Mouse (Mus musculus) kidney, adult 2 months (tissue): Measurements from ENCODE around the gene Grid2. TPM values are rescaled to one million over a fixed set of nuclear protein-coding genes. Genes with fewer than 3 reads are reported as not detected.

Source experiments
- DNase-seq: peaks from one replicate; pipeline ENCODE4 v3.0.0; 2021
- H3K27ac ChIP-seq: fragments of 200-500 bp; 2 replicates; pipeline ENCODE4 v1.5.1; 2012; ENCODE audit warnings: low read depth, low read length, control low read depth, inconsistent platforms; ENCODE audit not compliant: insufficient read depth
- H3K27me3 ChIP-seq: fragments of 200-500 bp; replicated peaks from 2 replicates; pipeline ENCODE4 v1.6.1; 2012; ENCODE audit warnings: mild to moderate bottlenecking, moderate library complexity, low read length, inconsistent platforms; ENCODE audit not compliant: control insufficient read depth, insufficient read depth
- H3K36me3 ChIP-seq: fragments of 200-500 bp; 2 replicates; pipeline ENCODE4 v1.6.1; 2012; ENCODE audit warnings: mild to moderate bottlenecking, moderate library complexity, low read length, inconsistent platforms; ENCODE audit not compliant: control insufficient read depth, insufficient read depth
- H3K4me1 ChIP-seq: fragments of 200-500 bp; 2 replicates; pipeline ENCODE4 v1.6.1; 2011; ENCODE audit warnings: low read length; ENCODE audit not compliant: control insufficient read depth, insufficient read depth
- H3K4me3 ChIP-seq: fragments of 200-500 bp; 2 replicates; pipeline ENCODE4 v1.5.1; 2011; ENCODE audit warnings: mild to moderate bottlenecking, low read depth, low read length, control low read depth; ENCODE audit not compliant: insufficient read depth
- CTCF ChIP-seq: fragments of 200-500 bp; conservative IDR thresholded peaks from 2 replicates; pipeline ENCODE4 v1.5.1; 2011; ENCODE audit warnings: low read depth, mild to moderate bottlenecking, control low read depth, low read length, moderate library complexity, mixed read lengths; ENCODE audit not compliant: insufficient read depth, insufficient read length
- POLR2A ChIP-seq: fragments of 200-500 bp; IDR thresholded peaks from one replicate; pipeline ENCODE4 v1.6.1; 2011; ENCODE audit warnings: low read depth, low read length, control low read depth
- WGBS: fragments of 180-500 bp; shearing (Covaris S2); methylation state at CpG from one replicate; pipeline ENCODE4 v1.1.7; 2018; 5-methylcytosine and 5-hydroxymethylcytosine counted together
- polyA plus RNA-seq: library from polyadenylated mRNA; depleted of rRNA; stranded (reverse); fragments of >200 nt; gene quantifications from 2 replicates; pipeline ENCODE4 v1.2.3, GENCODE M21; 2012

Grid2 gene
- polyA plus RNA-seq, 1 experiment: not detected

- Histone ChIP-seq H3K27me3 (no peaks in the 10 kb centered on the region), H3K36me3 (no peaks in the 10 kb centered on the region), H3K27ac (no peak overlapping the region), H3K4me3 (no peak overlapping the region), H3K4me1 (no peaks in the 10 kb centered on the region)
- TF ChIP-seq POLR2A: no peak
- TF ChIP-seq CTCF: no peak
- WGBS: 80% methylated on average over 7 of the region's 7 CpGs
- DNase-seq: no peak
These were observed 892.9 kb downstream of the Grid2 start for GRCm38 (mm10) chr6:64148613-64149012.

GRCm38 (mm10) chr6:64174995-64175612, 919.4 kb downstream of the Grid2 start:
- Histone ChIP-seq H3K27ac (no peak overlapping the region), H3K4me3 (no peak overlapping the region), H3K36me3 (no peaks in the 10 kb centered on the region), H3K27me3 (no peaks in the 10 kb centered on the region), H3K4me1 (no peaks in the 10 kb centered on the region)
- 99% methylated on average over 1 of the region's 1 CpGs for WGBS
- DNase-seq: no peak
- no peak for TF ChIP-seq CTCF
- TF ChIP-seq POLR2A: no peak

GRCm38 (mm10) chr6:64193646-64194045, 938.0 kb downstream of the Grid2 start:
- H3K27ac ChIP-seq: no peak overlapping the region
- H3K27me3 ChIP-seq: no peaks in the 10 kb centered on the region
- H3K4me3 ChIP-seq: no peak overlapping the region
- WGBS: 51% methylated on average over 1 of the region's 1 CpGs
- TF ChIP-seq POLR2A (no peak), CTCF (no peak)
- no peaks in the 10 kb centered on the region for H3K36me3 ChIP-seq
- no peaks in the 10 kb centered on the region for H3K4me1 ChIP-seq
- no peak for DNase-seq

DNA sequence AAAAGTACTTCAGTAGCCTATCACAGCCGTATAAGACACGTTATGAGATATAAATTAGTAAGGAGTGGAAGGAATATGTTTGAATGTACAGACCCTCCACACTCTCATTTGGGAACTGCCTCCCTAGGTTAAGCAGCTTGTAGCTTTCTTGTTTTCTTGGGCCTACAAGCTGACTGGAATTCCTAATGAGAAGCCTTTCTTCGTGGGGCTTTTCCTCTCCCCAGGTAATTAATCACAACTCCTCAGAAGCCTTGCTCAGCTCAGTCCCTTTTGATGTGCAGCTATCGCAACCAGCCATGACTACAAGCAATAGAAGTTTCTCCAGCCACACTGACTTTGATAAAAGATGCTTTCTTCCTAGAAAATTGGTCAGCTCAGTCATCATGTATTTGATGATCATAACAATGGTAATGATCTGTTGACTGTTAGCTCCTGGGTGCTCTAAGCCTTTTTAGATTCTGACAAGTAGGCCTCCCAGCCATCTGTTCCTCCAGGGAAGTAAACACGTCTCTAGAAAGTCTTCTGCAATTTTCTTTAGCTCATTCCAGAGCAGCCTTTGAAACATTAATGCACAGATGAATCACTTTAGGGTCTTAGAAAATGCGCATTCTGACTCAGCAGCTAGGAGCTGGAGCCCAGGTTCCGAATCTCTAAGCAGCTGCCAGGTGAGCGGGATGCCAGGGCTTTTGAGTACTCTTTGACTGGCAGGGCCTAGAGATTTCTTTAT, 946.9 kb downstream of the Grid2 start:
- 44% methylated on average over 8 of the region's 8 CpGs for WGBS
- Histone ChIP-seq H3K4me3 (no peak overlapping the region), H3K27me3 (no peaks in the 10 kb centered on the region), H3K36me3 (no peaks in the 10 kb centered on the region), H3K4me1 (no peaks in the 10 kb centered on the region), H3K27ac (no peak overlapping the region)
- DNase-seq: no peak
- TF ChIP-seq POLR2A (no peak), CTCF (no peak)

GRCm38 (mm10) chr6:64236351-64236750, 980.7 kb downstream of the Grid2 start:
- Histone ChIP-seq H3K36me3 (no peaks in the 10 kb centered on the region), H3K27me3 (no peaks in the 10 kb centered on the region), H3K27ac (no peak overlapping the region), H3K4me3 (no peak overlapping the region), H3K4me1 (no peaks in the 10 kb centered on the region)
- TF ChIP-seq CTCF (no peak), POLR2A (no peak)
- whole genome bisulfite sequencing: 46% methylated on average over 3 of the region's 3 CpGs
- DNase-seq: peak; percentile 74

GRCm38 (mm10) chr6:64240526-64240925, 984.9 kb downstream of the Grid2 start:
- H3K36me3 ChIP-seq: no peaks in the 10 kb centered on the region
- no peak overlapping the region for H3K27ac ChIP-seq
- TF ChIP-seq POLR2A (no peak), CTCF (no peak)
- no peak overlapping the region for H3K4me3 ChIP-seq
- WGBS: 21% methylated on average over 1 of the region's 1 CpGs
- H3K4me1 ChIP-seq: no peaks in the 10 kb centered on the region
- DNase-seq: no peak
- no peaks in the 10 kb centered on the region for H3K27me3 ChIP-seq

GRCm38 (mm10) chr6:64245951-64246350, 990.3 kb downstream of the Grid2 start:
- no peak for DNase-seq
- H3K4me3 ChIP-seq: no peak overlapping the region
- H3K27me3 ChIP-seq: no peaks in the 10 kb centered on the region
- WGBS: 83% methylated on average over 1 of the region's 1 CpGs
- no peaks in the 10 kb centered on the region for H3K4me1 ChIP-seq
- no peaks in the 10 kb centered on the region for H3K36me3 ChIP-seq
- H3K27ac ChIP-seq: no peak overlapping the region
- TF ChIP-seq POLR2A (no peak), CTCF (no peak)
